Mouse (Mus musculus) lung, adult 2 months (tissue): ENCODE data around the gene Engase. TPM values are rescaled to one million over a fixed set of nuclear protein-coding genes. Genes with fewer than 3 reads are reported as not detected.

Source experiments
- DNase-seq: peaks from one replicate; pipeline ENCODE4 v3.0.0; 2022
- H3K4me1 ChIP-seq: fragments of 200-500 bp; 2 replicates; pipeline ENCODE4 v1.6.1; 2011; ENCODE audit warnings: low read length; ENCODE audit not compliant: control insufficient read depth, insufficient read depth
- H3K4me3 ChIP-seq: fragments of 200-500 bp; replicated peaks from 2 replicates; pipeline ENCODE3; 2011; ENCODE audit warnings: low read depth, mild to moderate bottlenecking, control low read depth, low read length; ENCODE audit errors: extremely low read depth
- CTCF ChIP-seq: fragments of 200-500 bp; IDR thresholded peaks from 2 replicates; pipeline ENCODE4 v1.5.1; 2011; ENCODE audit warnings: mild to moderate bottlenecking, low read length, control low read depth; ENCODE audit not compliant: insufficient read depth
- POLR2A ChIP-seq: fragments of 200-500 bp; IDR thresholded peaks from 2 replicates; pipeline ENCODE4 v1.6.1; 2011; ENCODE audit warnings: low read depth, mild to moderate bottlenecking, control low read depth, low read length, borderline replicate concordance; ENCODE audit errors: extremely low read depth
- WGBS: fragments of 180-500 bp; shearing (Covaris S2); methylation state at CpG from one replicate; pipeline ENCODE4 v1.1.7; 2018; 5-methylcytosine and 5-hydroxymethylcytosine counted together
- polyA plus RNA-seq: library from polyadenylated mRNA; depleted of rRNA; stranded (reverse); fragments of >200 nt; gene quantifications from 2 replicates; pipeline ENCODE4 v1.2.3, GENCODE M21; 2012

Engase gene
- polyA plus RNA-seq, 1 experiment: 17.0 TPM

DNA sequence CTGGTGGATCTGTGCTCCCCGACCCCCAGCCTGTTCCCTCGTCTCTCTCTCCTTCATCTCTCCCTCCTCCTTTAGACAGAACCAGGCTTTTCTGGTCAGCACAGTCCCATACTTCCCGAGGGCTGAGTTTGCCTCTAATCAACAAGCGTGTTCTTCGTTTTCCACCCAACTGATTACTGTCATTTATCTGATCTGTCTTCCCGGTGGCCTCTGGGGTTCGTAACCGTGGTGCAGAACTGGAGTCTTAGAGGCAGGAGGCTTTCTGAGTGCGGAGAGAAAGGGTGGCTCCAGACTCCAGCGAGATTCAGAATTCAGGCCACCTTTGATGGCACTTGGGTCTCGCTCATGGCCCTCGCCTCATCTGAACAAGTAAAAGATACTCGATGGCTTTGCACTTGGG, 42.5 kb upstream of the Engase start:
- WGBS: 49% methylated on average over 13 of the region's 13 CpGs
- DNase-seq: no peak
- H3K4me1 ChIP-seq: peaks cover 9% of the 10 kb centered on the region
- TF ChIP-seq POLR2A (no peak), CTCF (no peak)
- H3K4me3 ChIP-seq: no peak overlapping the region

GRCm38 (mm10) chr11:118436471-118436935, 40.1 kb upstream of the Engase start:
- 34% methylated on average over 6 of the region's 6 CpGs for WGBS
- DNase-seq: no peak
- H3K4me3 ChIP-seq: no peak overlapping the region
- TF ChIP-seq POLR2A: no peak
- peak; percentile 19; the same call in 1 of the 2 replicates for TF ChIP-seq CTCF
- H3K4me1 ChIP-seq: peaks cover 10% of the 10 kb centered on the region

DNA sequence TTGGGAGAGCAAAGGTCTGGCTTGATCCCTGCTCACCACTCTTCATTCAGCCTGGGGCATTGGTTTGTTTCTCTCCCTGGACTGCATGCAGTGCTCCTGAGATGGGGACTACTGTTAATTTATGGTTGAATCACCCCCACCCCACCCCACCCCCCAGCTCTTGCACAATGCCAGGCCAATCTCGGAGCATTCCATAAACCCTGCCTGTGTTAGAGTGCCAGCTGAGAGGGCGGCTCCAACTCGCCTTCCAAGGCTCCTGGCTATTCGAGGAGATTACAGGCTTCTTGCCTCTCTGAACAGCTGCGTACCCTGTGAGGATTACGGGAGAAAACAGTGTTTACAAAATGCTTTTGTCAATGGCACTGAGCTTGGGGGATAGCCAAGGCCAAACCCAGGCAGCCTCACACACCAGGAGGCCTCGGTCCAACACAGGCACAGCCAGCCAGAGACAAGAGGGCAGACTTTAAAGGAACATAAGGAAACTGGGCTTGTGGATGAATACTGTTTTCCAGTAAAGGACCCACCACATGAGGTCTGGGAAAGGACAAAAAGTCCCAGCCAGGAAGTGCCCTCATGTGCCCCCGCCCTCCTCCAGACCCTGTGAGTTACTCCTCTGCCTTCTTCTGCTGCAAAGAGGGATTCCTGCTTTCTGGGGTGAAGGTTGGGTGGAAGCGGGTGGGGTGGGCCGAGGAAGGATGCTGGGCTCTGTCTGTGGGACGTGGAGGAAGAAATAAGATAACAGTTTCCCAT, 37.8 kb upstream of the Engase start:
- DNase-seq: no peak
- Histone ChIP-seq H3K4me3 (no peak overlapping the region), H3K4me1 (peaks cover 10% of the 10 kb centered on the region)
- WGBS: 20% methylated on average over 11 of the region's 11 CpGs
- no peak for TF ChIP-seq POLR2A
- no peak for TF ChIP-seq CTCF

DNA sequence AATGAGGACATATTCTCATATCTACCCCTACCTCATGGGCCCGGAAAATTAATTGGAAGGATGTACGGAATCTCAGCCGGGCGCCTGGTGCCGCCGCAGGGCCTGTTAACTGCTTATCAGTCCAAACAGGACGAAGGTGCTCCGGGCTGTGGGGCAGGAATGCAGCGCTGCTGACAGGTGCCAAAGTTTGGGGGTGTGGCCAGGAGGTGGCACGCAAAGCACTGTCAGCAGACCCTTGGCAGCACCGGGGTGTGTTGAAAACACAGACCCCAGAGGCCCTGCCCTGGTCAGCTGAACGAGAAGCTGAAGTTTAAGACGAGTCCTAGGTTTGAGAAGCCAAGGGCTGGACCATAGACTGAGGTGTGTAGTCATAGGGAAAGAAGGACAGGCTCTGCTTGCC, 33.9 kb upstream of the Engase start:
- DNase-seq: no peak
- 59% methylated on average over 13 of the region's 13 CpGs for WGBS
- H3K4me3 ChIP-seq: no peak overlapping the region
- TF ChIP-seq POLR2A: no peak
- TF ChIP-seq CTCF: no peak
- peaks cover 10% of the 10 kb centered on the region for H3K4me1 ChIP-seq

DNA sequence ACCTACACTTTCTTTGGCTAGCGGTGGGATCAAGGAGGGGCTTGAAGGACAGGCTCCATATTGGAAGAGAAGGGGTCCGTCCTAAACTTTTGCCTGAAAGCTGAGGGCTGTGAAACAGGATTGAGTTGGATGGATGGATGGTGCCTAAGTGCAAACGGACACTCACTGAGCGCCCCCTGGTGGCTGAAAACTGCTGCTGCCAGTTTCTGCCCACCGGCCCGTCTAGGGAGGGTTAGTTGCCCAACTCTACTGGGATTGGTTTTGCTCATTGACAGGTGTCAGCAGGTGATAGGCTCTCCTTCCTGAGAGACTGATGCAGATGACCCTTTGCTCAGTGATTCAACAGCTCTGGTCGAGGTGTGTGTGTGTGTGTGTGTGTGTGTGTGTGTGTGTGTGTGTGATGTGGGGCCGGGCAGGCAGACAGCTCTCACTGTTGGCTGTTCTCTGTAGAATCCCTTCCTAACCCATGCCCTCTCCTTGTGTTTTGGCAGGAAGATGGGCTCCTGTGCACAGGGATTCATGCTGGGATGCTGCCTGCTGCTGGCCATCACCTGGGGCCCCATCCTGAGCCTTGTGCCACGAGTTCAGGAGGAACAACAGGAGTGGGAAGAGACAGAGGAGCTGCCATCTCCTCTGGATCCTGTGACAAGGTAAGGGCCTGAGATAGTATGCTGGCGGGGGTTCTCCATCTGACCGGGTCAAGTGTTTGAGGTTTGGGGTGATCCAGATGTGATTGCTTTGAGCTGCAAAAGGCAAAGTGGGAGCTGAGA, 33.2 kb upstream of the Engase start:
- WGBS: 34% methylated on average over 11 of the region's 11 CpGs
- H3K4me1 ChIP-seq: peaks cover 8% of the 10 kb centered on the region
- H3K4me3 ChIP-seq: no peak overlapping the region
- peak; percentile 74 for DNase-seq
- TF ChIP-seq CTCF (peak; percentile 80), POLR2A (no peak)

- 8% methylated on average over 3 of the region's 3 CpGs for WGBS
- no peaks in the 10 kb centered on the region for H3K4me1 ChIP-seq
- TF ChIP-seq CTCF: peak; percentile 99
- no peak for TF ChIP-seq POLR2A
- peak; percentile 71 for DNase-seq
- H3K4me3 ChIP-seq: no peak overlapping the region
Observed at GRCm38 (mm10) chr11:118445843-118446242, 30.8 kb upstream of the Engase start.

DNA sequence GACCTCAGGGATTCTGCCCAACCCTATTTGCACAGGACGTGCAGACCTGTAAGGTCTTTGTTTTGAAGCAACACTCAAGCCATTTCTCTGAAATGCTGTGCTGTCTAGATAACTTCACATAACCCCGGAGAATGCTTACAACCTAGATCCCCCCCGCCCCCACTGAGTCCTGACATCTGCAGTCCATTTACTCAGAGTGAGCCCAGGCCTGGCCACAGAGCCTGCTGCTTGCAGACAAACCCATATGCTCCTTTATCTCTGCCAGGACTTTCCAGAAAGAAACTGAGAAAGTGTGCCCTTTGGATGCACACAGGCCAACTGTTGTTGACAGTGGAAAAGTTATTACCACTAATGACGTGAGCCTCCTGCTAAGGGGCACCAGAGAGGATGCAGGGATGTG, 29.3 kb upstream of the Engase start:
- no peaks in the 10 kb centered on the region for H3K4me1 ChIP-seq
- no peak overlapping the region for H3K4me3 ChIP-seq
- TF ChIP-seq POLR2A (no peak), CTCF (no peak)
- 71% methylated on average over 4 of the region's 4 CpGs for WGBS
- no peak for DNase-seq

GRCm38 (mm10) chr11:118448385-118448784, 28.2 kb upstream of the Engase start:
- no peaks in the 10 kb centered on the region for H3K4me1 ChIP-seq
- DNase-seq: no peak
- WGBS: 68% methylated on average over 8 of the region's 8 CpGs
- H3K4me3 ChIP-seq: no peak overlapping the region
- no peak for TF ChIP-seq CTCF
- TF ChIP-seq POLR2A: no peak

- H3K4me1 ChIP-seq: no peaks in the 10 kb centered on the region
- DNase-seq: no peak
- TF ChIP-seq CTCF: no peak
- TF ChIP-seq POLR2A: no peak
- H3K4me3 ChIP-seq: no peak overlapping the region
- WGBS: 70% methylated on average over 6 of the region's 6 CpGs
Observed at GRCm38 (mm10) chr11:118451211-118451610, 25.4 kb upstream of the Engase start.
